Mouse (Mus musculus) liver, postnatal 0 days (tissue): ENCODE results near the gene Ifit1. TPM values are rescaled to one million over a fixed set of nuclear protein-coding genes. Genes with fewer than 3 reads are reported as not detected.
A peak's percentile ranks its signal among the peaks of the same experiment; 100 is the strongest.
"Not testable (repeated sequence)": the region's sequence is repeated elsewhere in the genome, so short reads cannot be mapped to it uniquely, and the experiment has no call there.

Source experiments
- ATAC-seq: fragments of 200-750 bp; cut with Nextera tagmentation; 2 replicates; pipeline ENCODE4 v1.8.0; 2017; ENCODE audit warnings: mild to moderate bottlenecking, moderate library complexity
- DNase-seq: peaks from one replicate; pipeline ENCODE4 v3.0.0-alpha.2; 2016
- H3K27ac ChIP-seq: fragments of 300-500 bp; sonication (generic); 2 replicates; pipeline ENCODE4 v1.5.1; 2014; ENCODE audit warnings: antibody characterized with exemption, moderate library complexity, mild to moderate bottlenecking, low read depth
- H3K27me3 ChIP-seq: fragments of 300-500 bp; sonication (generic); 2 replicates; pipeline ENCODE4 v1.6.1; 2014; ENCODE audit warnings: low read length, control low read depth, mixed read lengths; ENCODE audit not compliant: insufficient read depth
- H3K36me3 ChIP-seq: fragments of 300-500 bp; sonication (generic); replicated peaks from 2 replicates; pipeline ENCODE4 v1.6.1; 2014; ENCODE audit warnings: mild to moderate bottlenecking, control low read depth, low read length, moderate library complexity, mixed read lengths; ENCODE audit not compliant: insufficient read depth
- H3K4me1 ChIP-seq: fragments of 300-500 bp; sonication (generic); 2 replicates; pipeline ENCODE4 v1.6.1; 2014; ENCODE audit warnings: antibody characterized with exemption, mild to moderate bottlenecking, control low read depth; ENCODE audit not compliant: insufficient read depth
- H3K4me2 ChIP-seq: fragments of 300-500 bp; sonication (generic); 2 replicates; pipeline ENCODE4 v1.6.1; 2014; ENCODE audit warnings: low read depth, mild to moderate bottlenecking, low read length, moderate library complexity, mixed read lengths
- H3K4me3 ChIP-seq: fragments of 300-500 bp; sonication (generic); 2 replicates; pipeline ENCODE4 v1.5.1; 2014; ENCODE audit warnings: low read depth, low read length
- H3K9ac ChIP-seq: fragments of 300-500 bp; sonication (generic); replicated peaks from 2 replicates; pipeline ENCODE4 v1.6.1; 2014; ENCODE audit warnings: mild to moderate bottlenecking, moderate library complexity
- H3K9me3 ChIP-seq: fragments of 300-500 bp; sonication (generic); 2 replicates; pipeline ENCODE4 v1.6.1; 2016; ENCODE audit warnings: mild to moderate bottlenecking, control low read depth, low read length, mixed read lengths
- CTCF ChIP-seq: sonication (generic); IDR thresholded peaks from 2 replicates; pipeline ENCODE4 v1.5.1; 2016; ENCODE audit warnings: antibody characterized with exemption, low read depth
- EP300 ChIP-seq: IDR thresholded peaks from 2 replicates; pipeline ENCODE4 v1.6.1; 2016; ENCODE audit warnings: antibody characterized with exemption, low read depth, mild to moderate bottlenecking
- WGBS: fragments of 180-500 bp; shearing (Covaris S2); extraction: QIAGEN DNeasy Blood & Tissue Kit; methylation state at CpG from one replicate; pipeline ENCODE4 v1.1.7; 2014; ENCODE audit not compliant: insufficient replicate concordance; 5-methylcytosine and 5-hydroxymethylcytosine counted together
- polyA plus RNA-seq: library from polyadenylated mRNA; unstranded; fragments of >200 nt; fragmentation: Nextera tagmentation; extraction: Ambion mirVana; gene quantifications from 2 replicates; pipeline ENCODE4 v1.2.1, GENCODE M21; 2015

The Ifit1 gene
- polyA plus RNA-seq, 1 experiment from 2014 or later, result 6.6 TPM

DNA sequence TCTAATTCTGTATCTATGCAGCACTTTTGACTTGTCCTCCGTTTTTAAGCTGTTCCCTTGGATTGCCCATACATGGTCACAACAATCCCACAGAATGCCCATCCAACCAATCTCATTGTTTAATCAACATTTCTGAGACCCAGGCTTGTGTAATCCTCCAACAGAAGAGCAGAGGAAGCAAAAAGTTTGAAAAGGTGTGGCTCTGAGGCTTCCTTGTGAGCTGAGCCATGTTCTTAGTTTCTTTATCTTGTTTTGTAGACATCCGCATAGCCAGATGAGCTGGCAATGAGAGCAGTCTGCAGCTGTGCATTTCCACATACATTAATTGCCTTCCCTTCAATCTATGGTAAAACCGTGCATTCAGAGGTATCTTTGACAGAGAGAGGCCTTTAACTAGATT is 35.2 kb upstream of the Ifit1 start:
- Histone ChIP-seq H3K36me3 (no peaks in the 10 kb centered on the region), H3K4me3 (no peak overlapping the region), H3K9me3 (no peaks in the 10 kb centered on the region), H3K9ac (no peak overlapping the region), H3K27me3 (no peaks in the 10 kb centered on the region), H3K4me2 (no peak overlapping the region), H3K27ac (no peak overlapping the region), H3K4me1 (peaks cover 6% of the 10 kb centered on the region)
- ATAC-seq, result no peak
- 80% methylated on average over 3 of the region's 3 CpGs for WGBS
- no peak for TF ChIP-seq EP300
- no peak for DNase-seq

- H3K36me3 ChIP-seq, H3K9me3 ChIP-seq, H3K4me1 ChIP-seq, H3K4me3 ChIP-seq, H3K27me3 ChIP-seq, H3K9ac ChIP-seq: not testable (repeated sequence)
- peak; percentile 85 for ATAC-seq
- Histone ChIP-seq H3K4me2 (peak within 1 kb of the TSS; percentile 42; the same call in 1 of the 2 replicates), H3K27ac (peak within 1 kb of the TSS; percentile 84)
- WGBS, result 26% methylated on average over 4 of the region's 4 CpGs
- DNase-seq, result peak; percentile 49
- 0 out of 2 replicates have a peak, but pooled peaks have one; percentile 10 for TF ChIP-seq EP300
Measured at GRCm38 (mm10) chr19:34607237-34608051, 33.2 kb upstream of the Ifit1 start, which contains the start of gene Ifit3b. Gene Ifit3b, plus strand, starts transcription at chr19:34607970.

DNA sequence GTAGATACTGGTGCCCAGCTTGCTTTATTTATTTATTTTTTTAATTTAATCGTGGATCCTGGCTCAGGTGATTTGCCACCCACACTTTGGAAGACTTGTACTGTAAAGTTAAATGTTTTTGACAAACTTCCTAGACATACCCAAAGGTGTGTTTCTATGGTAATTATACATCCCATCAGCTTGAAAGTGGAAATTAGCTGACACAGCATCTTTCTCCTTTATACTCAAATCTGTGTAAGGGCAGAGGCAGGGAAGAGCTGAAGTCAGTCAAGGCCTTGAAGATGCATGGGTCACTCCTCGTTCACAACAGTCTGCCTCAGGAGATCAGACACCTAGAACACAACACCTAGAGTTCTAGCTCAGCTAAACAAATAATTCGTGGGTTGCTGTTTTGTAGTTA is 30.6 kb upstream of the Ifit1 start:
- not testable (repeated sequence) for H3K9me3 ChIP-seq, H3K9ac ChIP-seq, H3K4me3 ChIP-seq, H3K36me3 ChIP-seq, H3K27me3 ChIP-seq, H3K27ac ChIP-seq, DNase-seq, H3K4me2 ChIP-seq, ATAC-seq, H3K4me1 ChIP-seq
- WGBS, result 71% methylated on average over 3 of the region's 3 CpGs

DNA sequence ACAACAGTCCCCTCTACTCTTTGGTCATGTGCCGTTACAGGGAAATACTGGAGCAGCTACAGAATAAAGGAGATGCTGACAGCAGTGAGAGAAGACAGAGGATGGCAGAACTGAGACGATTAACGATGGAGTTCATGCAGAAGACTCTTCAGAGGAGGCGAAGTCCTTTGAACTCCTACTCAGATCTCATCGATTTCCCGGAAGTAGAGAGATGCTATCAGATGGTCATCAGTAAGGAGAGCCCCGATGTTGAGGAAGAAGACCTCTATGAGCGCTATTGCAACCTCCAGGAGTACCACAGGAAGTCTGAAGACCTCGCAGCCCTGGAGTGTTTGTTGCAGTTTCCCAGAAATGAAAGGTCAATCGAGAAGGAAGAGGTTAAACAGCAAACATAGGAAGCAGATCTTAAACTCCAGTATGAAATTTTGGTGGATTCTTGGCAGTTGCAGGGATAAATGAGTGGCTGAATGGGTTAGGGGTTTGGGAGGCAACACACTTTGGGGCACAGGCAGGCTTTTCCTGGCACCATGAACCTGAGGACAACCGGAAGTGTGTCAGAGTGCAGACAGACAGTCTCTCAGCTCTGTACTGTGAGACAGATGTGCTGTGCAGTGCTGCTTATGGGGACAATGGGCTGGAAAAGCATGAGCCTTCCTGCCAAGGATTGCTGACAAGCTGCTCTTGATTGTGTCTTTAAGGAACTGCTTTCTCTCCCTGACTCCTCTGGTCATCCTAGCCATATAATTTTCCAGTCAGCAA is 28.2 kb upstream of the Ifit1 start:
- H3K36me3 ChIP-seq, H3K4me1 ChIP-seq, H3K4me3 ChIP-seq, H3K9ac ChIP-seq, DNase-seq, H3K27ac ChIP-seq, H3K27me3 ChIP-seq, H3K9me3 ChIP-seq, H3K4me2 ChIP-seq: not testable (repeated sequence)
- WGBS, result 81% methylated on average over 5 of the region's 11 CpGs
- peak; percentile 48 for ATAC-seq

GRCm38 (mm10) chr19:34620871-34621270 is 19.8 kb upstream of the Ifit1 start:
- no peaks in the 10 kb centered on the region for H3K36me3 ChIP-seq
- no peak overlapping the region for H3K27ac ChIP-seq
- no peaks in the 10 kb centered on the region for H3K9me3 ChIP-seq
- TF ChIP-seq CTCF (no peak), EP300 (no peak)
- DNase-seq, result no peak
- H3K4me3 ChIP-seq, result no peak overlapping the region
- H3K4me2 ChIP-seq, result no peak overlapping the region
- no peak overlapping the region for H3K9ac ChIP-seq
- ATAC-seq, result no peak
- no peaks in the 10 kb centered on the region for H3K27me3 ChIP-seq
- no peaks in the 10 kb centered on the region for H3K4me1 ChIP-seq
- 70% methylated on average over 5 of the region's 5 CpGs for WGBS

GRCm38 (mm10) chr19:34623781-34624180 is 16.9 kb upstream of the Ifit1 start:
- H3K9ac ChIP-seq, result no peak overlapping the region
- H3K27ac ChIP-seq, result no peak overlapping the region
- H3K36me3 ChIP-seq, result no peaks in the 10 kb centered on the region
- no peak overlapping the region for H3K4me2 ChIP-seq
- DNase-seq (no peak), ATAC-seq (no peak)
- no peaks in the 10 kb centered on the region for H3K4me1 ChIP-seq
- no peaks in the 10 kb centered on the region for H3K27me3 ChIP-seq
- WGBS, result 87% methylated on average over 6 of the region's 6 CpGs
- H3K9me3 ChIP-seq, result no peaks in the 10 kb centered on the region
- H3K4me3 ChIP-seq, result no peak overlapping the region
- TF ChIP-seq CTCF (no peak), EP300 (no peak)
